Mouse (Mus musculus) liver, adult 2 months (tissue): ENCODE results near the gene Cant1. TPM values are rescaled to one million over a fixed set of nuclear protein-coding genes. Genes with fewer than 3 reads are reported as not detected.
A peak's percentile ranks its signal among the peaks of the same experiment; 100 is the strongest.

Experiments
- DNase-seq: peaks from one replicate; pipeline ENCODE4 v3.0.0-alpha.2; 2011; ENCODE audit warnings: low read depth, low spot score; ENCODE audit errors: extremely low read depth
- H3K27ac ChIP-seq: fragments of 200-500 bp; replicated peaks from 2 replicates; pipeline ENCODE4 v1.5.1; 2012; ENCODE audit warnings: low read depth, mild to moderate bottlenecking, control low read depth, inconsistent platforms, low read length; ENCODE audit not compliant: insufficient read depth
- H3K27me3 ChIP-seq: fragments of 200-500 bp; 2 replicates; pipeline ENCODE4 v1.6.1; 2012; ENCODE audit warnings: mild to moderate bottlenecking, moderate library complexity, low read length, inconsistent platforms; ENCODE audit not compliant: control insufficient read depth, insufficient read depth
- H3K36me3 ChIP-seq: fragments of 200-500 bp; 2 replicates; pipeline ENCODE4 v1.6.1; 2012; ENCODE audit warnings: low read length, inconsistent platforms; ENCODE audit not compliant: control insufficient read depth, insufficient read depth
- H3K4me1 ChIP-seq: fragments of 200-500 bp; 2 replicates; pipeline ENCODE4 v1.6.1; 2011; ENCODE audit warnings: low read length; ENCODE audit not compliant: control insufficient read depth, insufficient read depth
- H3K4me3 ChIP-seq: fragments of 200-500 bp; 2 replicates; pipeline ENCODE4 v1.5.1; 2011; ENCODE audit warnings: low read depth, mild to moderate bottlenecking, control low read depth, low read length, moderate library complexity; ENCODE audit not compliant: insufficient read depth
- H3K79me2 ChIP-seq: fragments of 200-500 bp; 2 replicates; pipeline ENCODE4 v1.6.1; 2012; ENCODE audit warnings: inconsistent platforms, mild to moderate bottlenecking, low read length, moderate library complexity; ENCODE audit not compliant: control insufficient read depth, insufficient read depth
- H3K9ac ChIP-seq: fragments of 200-500 bp; 2 replicates; pipeline ENCODE4 v1.6.1; 2012; ENCODE audit warnings: low read depth, mild to moderate bottlenecking, control low read depth, inconsistent platforms, low read length
- CTCF ChIP-seq: fragments of 200-500 bp; IDR thresholded peaks from 2 replicates; pipeline ENCODE4 v1.5.1; 2011; ENCODE audit warnings: low read depth, low read length, control low read depth
- POLR2A ChIP-seq: fragments of 200-500 bp; IDR thresholded peaks from 2 replicates; pipeline ENCODE4 v1.6.1; 2011; ENCODE audit warnings: low read length, control low read depth; ENCODE audit not compliant: insufficient read depth; ENCODE audit errors: extremely low read depth
- WGBS: fragments of 180-500 bp; shearing (Covaris S2); methylation state at CpG from one replicate; pipeline ENCODE4 v1.1.7; 2018; 5-methylcytosine and 5-hydroxymethylcytosine counted together
- polyA plus RNA-seq: library from polyadenylated mRNA; depleted of rRNA; stranded (reverse); fragments of >200 nt; gene quantifications from 2 replicates; pipeline ENCODE4 v1.2.3, GENCODE M21; 2012
- total RNA-seq: library from RNA; depleted of rRNA; stranded (reverse); fragments of >200 nt; gene quantifications from 2 replicates; pipeline ENCODE4 v1.2.3, GENCODE M21; 2014

The Cant1 gene
- total and polyA plus RNA-seq, 2 experiments = 11.4 to 25.7 TPM

GRCm38 (mm10) chr11:118366559-118366958, 52.3 kb downstream of the Cant1 start:
- WGBS = 88% methylated on average over 8 of the region's 8 CpGs
- H3K4me3 ChIP-seq = no peak overlapping the region
- TF ChIP-seq POLR2A (no peak), CTCF (no peak)

GRCm38 (mm10) chr11:118366108-118366507, 52.8 kb downstream of the Cant1 start:
- no peaks in the 10 kb centered on the region for H3K36me3 ChIP-seq
- H3K4me3 ChIP-seq = no peak overlapping the region
- no peak for TF ChIP-seq POLR2A
- no peak for TF ChIP-seq CTCF
- 67% methylated on average over 3 of the region's 3 CpGs for WGBS
- H3K27ac ChIP-seq = no peak overlapping the region
- no peak overlapping the region for H3K9ac ChIP-seq
- H3K4me1 ChIP-seq = no peaks in the 10 kb centered on the region
- H3K27me3 ChIP-seq = no peaks in the 10 kb centered on the region
- no peak for DNase-seq
- H3K79me2 ChIP-seq = no peaks in the 10 kb centered on the region

More at GRCm38 (mm10) chr11:118366559-118366958, 52.3 kb downstream of the Cant1 start:
- DNase-seq = no peak
- Histone ChIP-seq H3K27ac (no peak overlapping the region), H3K79me2 (no peaks in the 10 kb centered on the region), H3K9ac (no peak overlapping the region), H3K4me1 (no peaks in the 10 kb centered on the region), H3K27me3 (no peaks in the 10 kb centered on the region), H3K36me3 (no peaks in the 10 kb centered on the region)

GRCm38 (mm10) chr11:118365171-118365570, 53.7 kb downstream of the Cant1 start:
- 83% methylated on average over 7 of the region's 7 CpGs for WGBS
- no peaks in the 10 kb centered on the region for H3K79me2 ChIP-seq
- no peak overlapping the region for H3K4me3 ChIP-seq
- H3K36me3 ChIP-seq = no peaks in the 10 kb centered on the region
- DNase-seq = no peak
- no peak overlapping the region for H3K27ac ChIP-seq
- H3K9ac ChIP-seq = no peak overlapping the region
- no peaks in the 10 kb centered on the region for H3K4me1 ChIP-seq
- TF ChIP-seq POLR2A (no peak), CTCF (no peak)
- H3K27me3 ChIP-seq = no peaks in the 10 kb centered on the region

- no peaks in the 10 kb centered on the region for H3K4me1 ChIP-seq
- no peak overlapping the region for H3K4me3 ChIP-seq
- H3K9ac ChIP-seq = no peak overlapping the region
- H3K27ac ChIP-seq = no peak overlapping the region
- no peaks in the 10 kb centered on the region for H3K36me3 ChIP-seq
- TF ChIP-seq POLR2A (no peak), CTCF (no peak)
- no peak for DNase-seq
- no peaks in the 10 kb centered on the region for H3K79me2 ChIP-seq
- WGBS = 85% methylated on average over 4 of the region's 4 CpGs
- H3K27me3 ChIP-seq = no peaks in the 10 kb centered on the region
Observed at GRCm38 (mm10) chr11:118364021-118364420, 54.9 kb downstream of the Cant1 start.

- Histone ChIP-seq H3K4me3 (peak overlapping the region; percentile 10; the same call in 1 of the 2 replicates), H3K9ac (peak overlapping the region; percentile 11; the same call in 1 of the 2 replicates), H3K36me3 (no peaks in the 10 kb centered on the region), H3K4me1 (no peaks in the 10 kb centered on the region), H3K27me3 (no peaks in the 10 kb centered on the region), H3K27ac (peak overlapping the region; percentile 8; the same call in 1 of the 2 replicates), H3K79me2 (no peaks in the 10 kb centered on the region)
- WGBS = 17% methylated on average over 8 of the region's 8 CpGs
- DNase-seq = no peak
- TF ChIP-seq POLR2A = no peak
- no peak for TF ChIP-seq CTCF
Observed at GRCm38 (mm10) chr11:118362971-118363518, 55.8 kb downstream of the Cant1 start.

GRCm38 (mm10) chr11:118362501-118362900, 56.4 kb downstream of the Cant1 start:
- Histone ChIP-seq H3K27ac (no peak overlapping the region), H3K79me2 (no peaks in the 10 kb centered on the region), H3K27me3 (no peaks in the 10 kb centered on the region), H3K4me1 (no peaks in the 10 kb centered on the region), H3K4me3 (no peak overlapping the region), H3K9ac (no peak overlapping the region), H3K36me3 (no peaks in the 10 kb centered on the region)
- no peak for TF ChIP-seq POLR2A
- no peak for TF ChIP-seq CTCF
- no peak for DNase-seq
- WGBS = 79% methylated on average over 1 of the region's 1 CpGs
